8 mouse cellular contexts compared by ENCODE assay signal in the genomic region with DNA sequence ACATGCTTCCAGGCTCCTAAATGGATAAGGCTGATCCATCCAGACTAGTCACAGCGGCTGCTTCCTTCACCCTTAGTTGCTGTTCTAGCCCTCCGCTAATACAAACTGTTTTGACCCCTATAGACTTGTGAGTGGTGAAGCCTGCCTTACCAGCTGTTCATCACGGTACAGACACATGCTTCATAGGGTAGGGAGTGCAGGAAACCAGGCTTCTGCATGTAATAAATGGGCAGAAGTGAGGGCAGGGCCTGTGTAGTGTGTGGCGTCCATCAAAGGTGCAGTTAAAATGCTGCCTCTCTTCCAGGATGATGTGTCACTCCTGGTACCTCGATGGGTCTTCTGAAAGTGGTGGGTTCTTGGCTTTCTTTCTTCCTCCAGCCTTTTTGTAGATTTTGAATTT. TPM values are rescaled to one million over a fixed set of nuclear protein-coding genes. Genes with fewer than 3 reads are reported as not detected.
DNase-seq lines count a peak whose midpoint lies in the region; ATAC-seq and TF ChIP-seq lines count a peak whose summit lies in the region.
"Had no signal": no experiment of that assay in that cellular context is flagged by ENCODE, and none has a peak within 500 bp of the region (broad histone marks: within the 10 kb centered on the region; RNA-seq: fewer than 3 reads in every experiment).

No protein-coding gene starts in this region.

- no peak overlapping the region for H3K9ac ChIP-seq in liver, embryonic 12.5 days
- no peak overlapping the region for H3K9ac ChIP-seq in liver, postnatal 0 days (replicated peaks)
- H3K9ac ChIP-seq in forebrain, embryonic 14.5 days (ENCODE audit: low read length), result peak overlapping the region; percentile 37; the same call in 1 of the 2 replicates
- no peak overlapping the region for H3K9ac ChIP-seq in stomach, embryonic 14.5 days (replicated peaks; ENCODE audit: low read depth, low read length)

- no peak for TF ChIP-seq EP300 in liver, postnatal 0 days (IDR thresholded peaks at IDR 0.05; ENCODE audit: low read depth)

- no peaks in the 10 kb centered on the region for H3K9me3 ChIP-seq in liver, embryonic 12.5 days (replicated peaks)
- no peaks in the 10 kb centered on the region for H3K9me3 ChIP-seq in liver, postnatal 0 days (ENCODE audit: low read length)
- H3K9me3 ChIP-seq in forebrain, embryonic 14.5 days (replicated peaks; ENCODE audit: control insufficient read depth, low read length), result no peaks in the 10 kb centered on the region
- no peaks in the 10 kb centered on the region for H3K9me3 ChIP-seq in limb, embryonic 10.5 days (replicated peaks)
- no peaks in the 10 kb centered on the region for H3K9me3 ChIP-seq in stomach, embryonic 14.5 days (ENCODE audit: control insufficient read depth, low read depth, low read length)

- intact Hi-C loops in left cerebral cortex, postnatal 36 days (cut with DNase I), result no loop called here

- H3K4me2 ChIP-seq in liver, embryonic 12.5 days, result no peak overlapping the region
- no peak overlapping the region for H3K4me2 ChIP-seq in liver, postnatal 0 days (ENCODE audit: low read depth, low read length)
- no peak overlapping the region for H3K4me2 ChIP-seq in forebrain, embryonic 14.5 days (ENCODE audit: low read length)
- no peak overlapping the region for H3K4me2 ChIP-seq in stomach, embryonic 14.5 days (replicated peaks; ENCODE audit: low read depth, low read length)

- H3K27me3 ChIP-seq in liver, embryonic 12.5 days (replicated peaks), result peaks cover 28% of the 10 kb centered on the region
- peaks cover 4% of the 10 kb centered on the region; the same call in 1 of the 2 replicates for H3K27me3 ChIP-seq in liver, postnatal 0 days (ENCODE audit: insufficient read depth, low read length)
- H3K27me3 ChIP-seq in forebrain, embryonic 14.5 days (replicated peaks; ENCODE audit: control insufficient read depth, insufficient read depth, low read length), result no peaks in the 10 kb centered on the region
- H3K27me3 ChIP-seq in limb, embryonic 10.5 days (ENCODE audit: low read depth, poor library complexity, severe bottlenecking), result peaks cover 6% of the 10 kb centered on the region; the same call in 1 of the 2 replicates
- H3K27me3 ChIP-seq in stomach, embryonic 14.5 days (ENCODE audit: control insufficient read depth, insufficient read depth, low read length), result no peaks in the 10 kb centered on the region
- H3K27me3 ChIP-seq: Patski had no signal

- no peak overlapping the region for H3K4me3 ChIP-seq in liver, embryonic 12.5 days
- H3K4me3 ChIP-seq in liver, postnatal 0 days (ENCODE audit: low read depth, low read length), result no peak overlapping the region
- H3K4me3 ChIP-seq in forebrain, embryonic 14.5 days (ENCODE audit: low read depth, low read length), result no peak overlapping the region
- H3K4me3 ChIP-seq in limb, embryonic 10.5 days, result no peak overlapping the region
- no peak overlapping the region for H3K4me3 ChIP-seq in stomach, embryonic 14.5 days (ENCODE audit: low read depth, low read length)

- DNase-seq in liver, postnatal 0 days, result no peak
- DNase-seq in forebrain, embryonic 14.5 days (ENCODE audit: low spot score), result no peak
- no peak for DNase-seq in limb, embryonic 10.5 days (ENCODE audit: low spot score)
- no peak for DNase-seq in left cerebral cortex, postnatal 36 days (ENCODE audit: low spot score in 2 of 2)
- no peak for DNase-seq in cerebellum, postnatal 14 days

- WGBS in liver, embryonic 12.5 days (ENCODE audit: insufficient replicate concordance), result 58% methylated on average over 5 of the region's 5 CpGs
- 70% methylated on average over 5 of the region's 5 CpGs for WGBS in liver, postnatal 0 days (ENCODE audit: insufficient replicate concordance)
- 44% methylated on average over 5 of the region's 5 CpGs for WGBS in forebrain, embryonic 14.5 days
- WGBS in limb, embryonic 10.5 days, result 68% methylated on average over 5 of the region's 5 CpGs
- WGBS in stomach, embryonic 14.5 days, result 42% methylated on average over 5 of the region's 5 CpGs

- peaks cover 25% of the 10 kb centered on the region for H3K4me1 ChIP-seq in liver, embryonic 12.5 days
- peaks cover 20% of the 10 kb centered on the region for H3K4me1 ChIP-seq in liver, postnatal 0 days (ENCODE audit: insufficient read depth)
- peaks cover 8% of the 10 kb centered on the region for H3K4me1 ChIP-seq in forebrain, embryonic 14.5 days (ENCODE audit: control insufficient read depth, insufficient read depth, low read length)
- H3K4me1 ChIP-seq in limb, embryonic 10.5 days, result peaks cover 34% of the 10 kb centered on the region
- H3K4me1 ChIP-seq in stomach, embryonic 14.5 days (ENCODE audit: control insufficient read depth, insufficient read depth, low read length), result peaks cover 29% of the 10 kb centered on the region

- no peak for TF ChIP-seq CTCF in liver, postnatal 0 days (IDR thresholded peaks at IDR 0.05; ENCODE audit: low read depth)

- no peak overlapping the region for H3K27ac ChIP-seq in liver, embryonic 12.5 days
- no peak overlapping the region for H3K27ac ChIP-seq in liver, postnatal 0 days (ENCODE audit: low read depth)
- peak overlapping the region; percentile 80; the same call in 1 of the 2 replicates for H3K27ac ChIP-seq in forebrain, embryonic 14.5 days (ENCODE audit: low read depth, low read length)
- H3K27ac ChIP-seq in limb, embryonic 10.5 days, result peak overlapping the region; percentile 81
- H3K27ac ChIP-seq in stomach, embryonic 14.5 days (ENCODE audit: low read length), result peak overlapping the region; percentile 71; the same call in 1 of the 2 replicates

- H3K36me3 ChIP-seq in liver, embryonic 12.5 days, result no peaks in the 10 kb centered on the region
- H3K36me3 ChIP-seq in liver, postnatal 0 days (replicated peaks; ENCODE audit: insufficient read depth, low read length), result no peaks in the 10 kb centered on the region; the same call in 1 of the 2 replicates
- peaks cover 26% of the 10 kb centered on the region for H3K36me3 ChIP-seq in forebrain, embryonic 14.5 days (ENCODE audit: control insufficient read depth, insufficient read depth, low read length)
- no peaks in the 10 kb centered on the region; the same call in 1 of the 2 replicates for H3K36me3 ChIP-seq in limb, embryonic 10.5 days
- no peaks in the 10 kb centered on the region for H3K36me3 ChIP-seq in stomach, embryonic 14.5 days (ENCODE audit: control insufficient read depth, insufficient read depth, low read length)

- 0 out of 2 replicates have a peak, but pooled peaks have one; percentile 9 for ATAC-seq in liver, embryonic 12.5 days
- no peak for ATAC-seq in liver, postnatal 0 days
- peak; percentile 1; the same call in 1 of the 2 replicates for ATAC-seq in forebrain, embryonic 14.5 days
- no peak for ATAC-seq in stomach, embryonic 14.5 days (ENCODE audit: insufficient number of reproducible peaks, insufficient read depth, low FRiP score, low read depth)

RNA-seq across cellular contexts. Expression of gene Pik3ip1, which starts 7.8 kb away (rescaled TPM):
- 1.8 and 2.1 TPM in 2 replicates for polyA plus RNA-seq in liver, embryonic 12.5 days (2016; fragmentation: Nextera tagmentation; extraction: Ambion mirVana)
- 2.4 and 2.5 TPM in 2 replicates for polyA plus RNA-seq in liver, postnatal 0 days (2015; fragmentation: Nextera tagmentation; extraction: Ambion mirVana)
- polyA plus RNA-seq in forebrain, embryonic 14.5 days (2014; fragmentation: Nextera tagmentation; extraction: Ambion mirVana), result 27.8 TPM in 2 replicates
- polyA plus RNA-seq in limb, embryonic 10.5 days (2016; fragmentation: Nextera tagmentation; extraction: Ambion mirVana), result 5.9 and 8.5 TPM in 2 replicates
- 11.4 and 14.1 TPM in 2 replicates for polyA plus RNA-seq in stomach, embryonic 14.5 days (2014; fragmentation: Nextera tagmentation; extraction: Ambion mirVana)
- 10 to 100 TPM; 32.6 to 34.3 TPM for total RNA-seq in left cerebral cortex, postnatal 36 days (2021)

RNA-seq across cellular contexts. Expression of gene Patz1, which starts 49.3 kb away (rescaled TPM):
- 29.0 and 30.5 TPM in 2 replicates for polyA plus RNA-seq in liver, embryonic 12.5 days (2016; fragmentation: Nextera tagmentation; extraction: Ambion mirVana)
- polyA plus RNA-seq in liver, postnatal 0 days (2015; fragmentation: Nextera tagmentation; extraction: Ambion mirVana), result 8.6 and 8.8 TPM in 2 replicates
- polyA plus RNA-seq in forebrain, embryonic 14.5 days (2014; fragmentation: Nextera tagmentation; extraction: Ambion mirVana), result 61.7 and 62.0 TPM in 2 replicates
- polyA plus RNA-seq in limb, embryonic 10.5 days (2016; fragmentation: Nextera tagmentation; extraction: Ambion mirVana), result 80.2 and 81.7 TPM in 2 replicates
- polyA plus RNA-seq in stomach, embryonic 14.5 days (2014; fragmentation: Nextera tagmentation; extraction: Ambion mirVana), result 48.1 and 51.1 TPM in 2 replicates
- total RNA-seq in left cerebral cortex, postnatal 36 days (2021), result 10 to 100 TPM; 48.3 to 49.2 TPM

Comparison
In these comparisons a context has a peak if more than half of its experiments do, and no peak if none do; other contexts are left out.
1. ATAC-seq: peak in liver, embryonic 12.5 days (single experiment) and forebrain, embryonic 14.5 days (single experiment); none in liver, postnatal 0 days (single experiment) and stomach, embryonic 14.5 days (single experiment).
2. H3K27ac ChIP-seq: peak in forebrain, embryonic 14.5 days (single experiment), limb, embryonic 10.5 days (single experiment) and stomach, embryonic 14.5 days (single experiment); none in liver, embryonic 12.5 days (single experiment) and liver, postnatal 0 days (single experiment).